Mouse (Mus musculus): ENCODE measurements at regions not wholly inside any gene's neighbourhood (a gene's known extent, or its start where the extent isn't known, plus 50 kb on each side); places are given as distances from the start of the nearest gene placed in this dataset.

DNA sequence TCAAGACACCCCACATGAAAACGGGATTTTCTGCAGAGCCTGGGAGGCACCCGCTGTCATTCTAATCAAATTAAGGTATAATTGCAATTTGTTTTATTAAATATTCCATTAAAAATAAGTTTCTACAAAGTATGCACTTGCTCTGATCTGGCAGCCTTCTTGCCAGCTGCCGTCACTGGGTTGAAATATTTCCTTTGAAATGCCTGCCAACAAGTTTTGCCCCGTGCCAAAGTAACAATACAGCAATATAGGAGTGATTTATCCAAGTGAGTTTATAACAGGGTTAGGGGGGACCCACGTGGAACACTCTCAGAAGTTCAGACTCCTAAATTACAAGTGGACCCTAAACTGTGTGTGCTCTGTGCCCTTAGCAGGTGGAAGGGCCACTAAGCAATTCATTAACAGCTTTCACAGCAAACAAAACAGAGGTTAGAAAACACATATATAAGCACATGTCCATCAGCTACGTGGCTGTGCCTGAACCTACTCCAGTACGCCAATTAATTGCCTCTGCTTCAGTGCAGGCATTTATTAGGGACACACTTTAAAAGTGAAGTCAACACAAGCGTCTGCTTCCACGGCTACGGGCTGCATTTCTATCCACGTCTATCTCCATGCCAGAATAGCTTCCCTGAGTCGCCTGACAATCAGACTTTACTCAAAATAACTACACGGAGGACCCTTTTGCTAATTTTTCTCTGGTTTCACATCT, 275.1 kb downstream of the 1700129C05Rik start:
- no peak overlapping the region for H3K4me3 ChIP-seq (ENCODE audit: low read length)
- H3K36me3 ChIP-seq (ENCODE audit: control insufficient read depth, insufficient read depth, low read length), result no peaks in the 10 kb centered on the region
- no peaks in the 10 kb centered on the region for H3K9me3 ChIP-seq (ENCODE audit: control insufficient read depth, low read length)
- 36% methylated on average over 13 of the region's 13 CpGs for WGBS
- H3K4me1 ChIP-seq (ENCODE audit: control insufficient read depth, insufficient read depth, low read length), result peaks cover 7% of the 10 kb centered on the region; the same call in 1 of the 2 replicates
- H3K27me3 ChIP-seq (replicated peaks; ENCODE audit: control insufficient read depth, insufficient read depth, low read length), result no peaks in the 10 kb centered on the region
- H3K9ac ChIP-seq (ENCODE audit: low read depth, low read length), result no peak overlapping the region
- H3K4me2 ChIP-seq (ENCODE audit: low read depth, low read length), result no peak overlapping the region
- no peak overlapping the region for H3K27ac ChIP-seq (ENCODE audit: low read length)
- no peak for ATAC-seq

DNA sequence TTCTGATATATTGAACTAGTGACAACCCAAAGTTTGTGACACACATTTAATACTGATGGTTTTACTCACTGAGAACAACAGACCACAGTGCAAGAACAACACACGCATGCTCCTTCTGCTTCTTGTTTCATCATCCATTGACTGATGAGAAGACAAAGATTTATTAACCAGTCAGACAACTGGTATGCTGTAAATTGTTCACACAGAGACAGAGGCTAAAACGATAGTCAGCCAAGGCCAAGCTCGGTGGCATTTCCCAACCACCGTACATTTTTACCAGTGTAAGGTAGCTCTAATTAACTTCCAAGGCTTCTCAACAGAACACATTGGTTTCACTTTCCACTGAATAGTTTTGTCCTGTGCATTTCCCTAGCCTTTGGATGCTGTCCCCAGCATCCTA, 287.8 kb downstream of the 1700129C05Rik start:
- H3K27me3 ChIP-seq (replicated peaks; ENCODE audit: control insufficient read depth, insufficient read depth, low read length), result no peaks in the 10 kb centered on the region
- H3K4me3 ChIP-seq (ENCODE audit: low read length), result no peak overlapping the region
- H3K27ac ChIP-seq (ENCODE audit: low read length), result no peak overlapping the region
- ATAC-seq, result no peak
- H3K36me3 ChIP-seq (ENCODE audit: control insufficient read depth, insufficient read depth, low read length), result no peaks in the 10 kb centered on the region
- H3K9me3 ChIP-seq (ENCODE audit: control insufficient read depth, low read length), result no peaks in the 10 kb centered on the region
- no peak overlapping the region for H3K4me2 ChIP-seq (ENCODE audit: low read depth, low read length)
- H3K9ac ChIP-seq (ENCODE audit: low read depth, low read length), result no peak overlapping the region
- 35% methylated on average over 4 of the region's 4 CpGs for WGBS
- H3K4me1 ChIP-seq (ENCODE audit: control insufficient read depth, insufficient read depth, low read length), result no peaks in the 10 kb centered on the region

DNA sequence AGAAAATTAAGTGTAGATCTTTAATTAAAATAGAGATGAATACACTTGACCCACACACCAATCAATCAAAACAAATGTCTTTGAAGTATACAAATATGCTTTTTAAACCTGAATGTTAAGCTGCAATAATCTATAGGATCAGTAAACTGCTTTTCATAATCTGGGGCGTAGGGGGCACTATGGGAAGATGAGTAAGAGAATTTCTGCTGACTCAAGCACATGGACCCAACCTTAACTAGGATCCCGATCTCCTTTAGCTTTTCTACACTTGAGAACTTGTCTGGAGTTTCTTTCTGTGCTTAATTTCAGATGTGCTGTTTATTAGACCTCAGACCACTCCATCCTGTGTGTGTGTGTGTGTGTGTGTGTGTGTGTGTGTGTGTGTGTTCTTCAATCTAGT, 298.1 kb downstream of the 1700129C05Rik start:
- Histone ChIP-seq H3K27me3 (replicated peaks; ENCODE audit: control insufficient read depth, insufficient read depth, low read length) (no peaks in the 10 kb centered on the region), H3K4me3 (ENCODE audit: low read length) (no peak overlapping the region), H3K36me3 (ENCODE audit: control insufficient read depth, insufficient read depth, low read length) (no peaks in the 10 kb centered on the region), H3K4me1 (ENCODE audit: control insufficient read depth, insufficient read depth, low read length) (no peaks in the 10 kb centered on the region), H3K9me3 (ENCODE audit: control insufficient read depth, low read length) (no peaks in the 10 kb centered on the region), H3K4me2 (ENCODE audit: low read depth, low read length) (no peak overlapping the region), H3K9ac (ENCODE audit: low read depth, low read length) (no peak overlapping the region), H3K27ac (ENCODE audit: low read length) (no peak overlapping the region)
- no peak for ATAC-seq
- WGBS, result 86% methylated on average over 2 of the region's 2 CpGs

DNA sequence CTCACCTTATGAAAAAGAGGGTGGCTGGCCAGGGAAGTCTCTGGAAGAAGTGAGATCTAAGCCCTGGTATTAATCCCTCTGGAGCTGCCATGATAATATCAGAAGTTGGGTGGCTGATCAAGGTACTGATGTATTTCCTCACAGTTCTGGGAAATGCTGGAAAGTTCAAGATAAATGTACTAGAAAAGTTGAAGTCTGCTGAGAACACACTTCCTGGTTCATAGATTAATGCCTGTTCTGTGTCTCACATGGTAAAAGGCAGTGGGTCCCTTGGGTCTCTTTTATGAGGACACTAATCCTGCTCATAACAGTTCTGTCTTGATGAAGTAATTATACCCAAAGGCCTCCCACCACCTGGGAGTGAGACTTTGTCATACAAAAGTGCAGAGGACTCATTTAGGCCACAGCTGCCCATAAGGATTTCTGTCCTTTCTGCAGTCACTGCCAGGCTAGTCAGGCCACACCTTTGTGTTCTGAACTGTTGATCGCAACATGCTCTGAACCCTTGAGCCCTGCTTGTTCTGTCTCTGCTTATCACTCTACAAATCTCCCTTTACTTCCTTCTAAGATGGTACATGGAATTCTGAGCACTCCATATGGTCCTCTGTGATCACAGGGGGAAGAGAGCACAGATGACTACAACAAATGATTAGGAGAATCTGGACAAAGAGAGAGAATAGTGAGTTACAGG, 300.4 kb downstream of the 1700129C05Rik start:
- Histone ChIP-seq H3K4me1 (ENCODE audit: control insufficient read depth, insufficient read depth, low read length) (no peaks in the 10 kb centered on the region), H3K4me3 (ENCODE audit: low read length) (no peak overlapping the region), H3K9me3 (ENCODE audit: control insufficient read depth, low read length) (no peaks in the 10 kb centered on the region), H3K36me3 (ENCODE audit: control insufficient read depth, insufficient read depth, low read length) (no peaks in the 10 kb centered on the region), H3K9ac (ENCODE audit: low read depth, low read length) (no peak overlapping the region), H3K4me2 (ENCODE audit: low read depth, low read length) (no peak overlapping the region), H3K27ac (ENCODE audit: low read length) (peak overlapping the region; percentile 31; the same call in 1 of the 2 replicates), H3K27me3 (replicated peaks; ENCODE audit: control insufficient read depth, insufficient read depth, low read length) (no peaks in the 10 kb centered on the region)
- 45% methylated on average over 1 of the region's 1 CpGs for WGBS
- peak; percentile 88 for ATAC-seq

DNA sequence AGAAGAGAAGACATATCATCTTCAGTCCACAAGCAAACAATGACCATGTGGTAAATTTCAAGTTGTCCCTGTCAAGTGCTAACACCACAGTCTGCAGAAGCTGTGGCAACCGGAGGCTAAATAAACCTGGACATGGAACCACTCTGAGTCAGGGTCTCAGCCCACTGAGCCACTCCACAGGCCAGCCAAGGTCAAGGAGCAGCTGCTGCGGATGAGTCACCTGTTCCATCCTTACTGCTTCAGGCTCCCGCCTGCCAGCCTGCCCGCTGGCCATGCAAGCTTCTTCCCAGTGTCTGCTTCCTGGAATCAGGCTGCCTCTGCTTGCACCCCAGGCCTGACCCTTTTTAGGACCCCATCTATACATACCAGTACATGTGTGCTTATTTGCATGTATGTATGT, 319.8 kb downstream of the 1700129C05Rik start:
- ATAC-seq, result no peak
- H3K9me3 ChIP-seq (ENCODE audit: control insufficient read depth, low read length), result no peaks in the 10 kb centered on the region
- H3K36me3 ChIP-seq (ENCODE audit: control insufficient read depth, insufficient read depth, low read length), result no peaks in the 10 kb centered on the region
- H3K9ac ChIP-seq (ENCODE audit: low read depth, low read length), result no peak overlapping the region
- no peaks in the 10 kb centered on the region for H3K4me1 ChIP-seq (ENCODE audit: control insufficient read depth, insufficient read depth, low read length)
- no peaks in the 10 kb centered on the region for H3K27me3 ChIP-seq (replicated peaks; ENCODE audit: control insufficient read depth, insufficient read depth, low read length)
- H3K4me3 ChIP-seq (ENCODE audit: low read length), result no peak overlapping the region
- 59% methylated on average over 4 of the region's 4 CpGs for WGBS
- no peak overlapping the region for H3K4me2 ChIP-seq (ENCODE audit: low read depth, low read length)
- H3K27ac ChIP-seq (ENCODE audit: low read length), result no peak overlapping the region

DNA sequence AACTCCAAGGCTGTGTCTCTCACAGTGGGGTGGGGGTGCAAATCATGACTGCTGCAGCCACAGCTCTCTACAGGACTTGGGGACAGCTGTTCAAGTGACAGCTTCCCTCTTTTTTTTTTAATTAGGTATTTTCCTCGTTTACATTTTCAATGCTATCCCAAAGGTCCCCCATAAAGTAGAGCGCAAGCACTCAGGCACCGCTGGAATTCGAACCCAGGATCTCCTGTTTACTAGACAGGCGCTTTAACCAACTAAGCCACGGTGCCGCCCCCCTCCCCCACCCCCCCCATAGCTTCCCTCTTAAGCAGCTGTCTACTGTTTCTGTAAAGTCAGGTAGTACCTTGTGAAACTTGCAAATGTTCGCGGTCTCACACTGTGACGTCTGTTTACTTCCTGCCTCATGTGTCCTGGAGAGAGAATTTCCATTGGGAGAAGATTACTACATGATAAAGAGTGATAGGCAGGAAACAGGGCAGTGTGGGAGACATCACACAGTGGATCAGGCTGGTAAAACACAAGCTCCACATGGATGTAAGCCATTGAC, 324.7 kb downstream of the 1700129C05Rik start:
- no peak overlapping the region for H3K4me2 ChIP-seq (ENCODE audit: low read depth, low read length)
- ATAC-seq, result no peak
- H3K27me3 ChIP-seq (replicated peaks; ENCODE audit: control insufficient read depth, insufficient read depth, low read length), result no peaks in the 10 kb centered on the region
- no peaks in the 10 kb centered on the region for H3K36me3 ChIP-seq (ENCODE audit: control insufficient read depth, insufficient read depth, low read length)
- H3K9me3 ChIP-seq (ENCODE audit: control insufficient read depth, low read length), result no peaks in the 10 kb centered on the region
- no peak overlapping the region for H3K9ac ChIP-seq (ENCODE audit: low read depth, low read length)
- H3K4me3 ChIP-seq (ENCODE audit: low read length), result no peak overlapping the region
- WGBS, result 75% methylated on average over 10 of the region's 10 CpGs
- H3K27ac ChIP-seq (ENCODE audit: low read length), result no peak overlapping the region
- no peaks in the 10 kb centered on the region for H3K4me1 ChIP-seq (ENCODE audit: control insufficient read depth, insufficient read depth, low read length)

DNA sequence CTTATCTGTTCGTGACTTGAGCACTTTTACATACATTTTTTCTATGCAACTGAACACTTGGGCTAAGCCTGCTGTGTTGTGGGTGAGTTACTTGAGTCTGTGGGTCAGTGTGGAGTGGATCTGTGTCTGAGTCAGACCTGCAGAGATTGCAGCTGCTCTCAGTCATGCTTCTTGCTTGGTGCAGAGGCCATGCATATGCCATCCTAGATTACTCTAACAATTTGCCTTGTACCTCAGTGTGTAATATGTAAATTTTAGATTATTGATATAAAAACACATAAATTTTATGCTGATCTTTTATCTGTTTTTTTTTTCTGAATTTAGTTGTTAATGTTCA, 326.2 kb downstream of the 1700129C05Rik start:
- Histone ChIP-seq H3K9ac (ENCODE audit: low read depth, low read length) (no peak overlapping the region), H3K9me3 (ENCODE audit: control insufficient read depth, low read length) (no peaks in the 10 kb centered on the region), H3K4me2 (ENCODE audit: low read depth, low read length) (no peak overlapping the region), H3K36me3 (ENCODE audit: control insufficient read depth, insufficient read depth, low read length) (no peaks in the 10 kb centered on the region), H3K27ac (ENCODE audit: low read length) (no peak overlapping the region), H3K4me1 (ENCODE audit: control insufficient read depth, insufficient read depth, low read length) (no peaks in the 10 kb centered on the region), H3K4me3 (ENCODE audit: low read length) (no peak overlapping the region), H3K27me3 (replicated peaks; ENCODE audit: control insufficient read depth, insufficient read depth, low read length) (no peaks in the 10 kb centered on the region)
- 66% methylated on average over 1 of the region's 1 CpGs for WGBS
- ATAC-seq, result no peak

DNA sequence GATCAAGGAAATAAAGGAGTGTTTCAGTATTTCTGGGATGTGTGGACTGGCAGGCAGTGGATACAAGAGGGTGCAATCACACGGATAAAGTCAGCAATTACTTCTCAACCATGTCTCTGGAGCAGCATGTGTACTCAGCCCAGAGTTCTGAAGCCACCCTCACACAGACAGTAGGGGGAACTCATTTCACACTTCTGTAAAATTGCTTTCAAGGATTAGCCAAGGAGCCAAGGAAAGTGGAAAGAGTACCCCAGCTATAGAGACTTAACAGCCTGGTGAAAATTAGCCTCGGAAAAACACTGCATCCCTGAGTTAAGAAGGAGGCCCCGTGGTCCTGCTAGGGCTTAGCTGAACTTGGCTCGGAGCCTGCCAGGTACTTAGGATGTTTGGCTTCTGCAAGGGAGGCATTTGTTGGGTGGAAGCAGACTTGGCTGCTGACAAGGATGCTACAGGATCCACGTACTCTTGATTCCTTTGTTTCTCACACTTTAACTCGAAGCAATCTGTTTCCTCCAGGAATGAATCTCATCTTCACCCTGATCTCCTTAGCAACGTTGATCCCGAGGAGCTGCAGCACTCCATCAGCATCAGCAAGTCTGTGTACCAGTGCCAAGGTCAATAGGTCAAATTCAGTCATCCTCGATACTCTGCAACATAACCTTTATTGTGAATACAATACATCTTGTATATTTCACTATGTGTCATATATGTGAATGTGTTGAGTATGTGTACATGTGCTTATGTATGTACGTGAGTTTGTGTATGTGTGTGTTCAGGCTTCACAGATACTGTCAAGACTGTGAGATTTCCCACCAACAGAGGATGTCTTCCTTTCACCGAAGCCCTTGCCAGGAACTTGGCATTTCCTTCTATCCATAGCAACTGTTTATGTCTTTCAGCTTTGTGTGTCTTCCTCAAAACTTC, 326.8 kb downstream of the 1700129C05Rik start:
- Histone ChIP-seq H3K27ac (ENCODE audit: low read length) (no peak overlapping the region), H3K4me2 (ENCODE audit: low read depth, low read length) (no peak overlapping the region), H3K36me3 (ENCODE audit: control insufficient read depth, insufficient read depth, low read length) (no peaks in the 10 kb centered on the region), H3K4me3 (ENCODE audit: low read length) (no peak overlapping the region), H3K9me3 (ENCODE audit: control insufficient read depth, low read length) (no peaks in the 10 kb centered on the region), H3K27me3 (replicated peaks; ENCODE audit: control insufficient read depth, insufficient read depth, low read length) (no peaks in the 10 kb centered on the region), H3K9ac (ENCODE audit: low read depth, low read length) (no peak overlapping the region), H3K4me1 (ENCODE audit: control insufficient read depth, insufficient read depth, low read length) (no peaks in the 10 kb centered on the region)
- 49% methylated on average over 11 of the region's 11 CpGs for WGBS
- ATAC-seq, result no peak

DNA sequence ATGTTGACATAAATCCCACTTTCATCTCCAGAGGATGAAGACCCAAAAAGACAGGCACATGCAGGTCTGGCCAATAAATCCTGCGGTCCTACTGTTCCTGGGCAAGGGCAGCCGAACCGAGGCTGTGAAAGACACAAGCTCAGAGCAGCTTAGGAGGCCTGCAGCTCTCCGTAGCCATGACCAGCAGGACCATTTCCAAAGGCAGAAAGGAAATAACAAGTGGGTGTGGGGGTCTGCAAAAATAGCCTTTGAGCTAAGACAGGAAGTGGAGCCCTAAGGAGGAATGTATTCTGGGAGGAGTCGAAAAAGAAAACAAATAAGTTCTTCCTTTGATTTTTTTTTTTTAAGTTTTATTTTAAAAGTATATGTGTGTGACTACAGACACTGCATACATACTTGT, 330.1 kb downstream of the 1700129C05Rik start:
- Histone ChIP-seq H3K4me3 (ENCODE audit: low read length) (no peak overlapping the region), H3K36me3 (ENCODE audit: control insufficient read depth, insufficient read depth, low read length) (no peaks in the 10 kb centered on the region), H3K4me1 (ENCODE audit: control insufficient read depth, insufficient read depth, low read length) (no peaks in the 10 kb centered on the region), H3K27me3 (replicated peaks; ENCODE audit: control insufficient read depth, insufficient read depth, low read length) (no peaks in the 10 kb centered on the region), H3K9me3 (ENCODE audit: control insufficient read depth, low read length) (no peaks in the 10 kb centered on the region), H3K9ac (ENCODE audit: low read depth, low read length) (no peak overlapping the region), H3K4me2 (ENCODE audit: low read depth, low read length) (no peak overlapping the region), H3K27ac (ENCODE audit: low read length) (0 out of 2 replicates have a peak overlapping the region, but pooled peaks have one; percentile 7)
- 47% methylated on average over 5 of the region's 5 CpGs for WGBS
- no peak for ATAC-seq
